Mouse (Mus musculus): Measurements from ENCODE around the gene Gpr27. TPM values are rescaled to one million over a fixed set of nuclear protein-coding genes. Genes with fewer than 3 reads are reported as not detected.

The Gpr27 gene
- total RNA-seq, 4 experiments from 2014 or later, result 8.6 to 11.3 (median 10.7) TPM

GRCm38 (mm10) chr6:99677325-99677724 is 15.2 kb upstream of the Gpr27 start:
- no peak for DNase-seq (ENCODE audit: low spot score)

- no peak for DNase-seq (ENCODE audit: low spot score)
These were observed 14.4 kb upstream of the Gpr27 start for GRCm38 (mm10) chr6:99678108-99678507.

GRCm38 (mm10) chr6:99683974-99684373 is 8.5 kb upstream of the Gpr27 start:
- no peak for DNase-seq (ENCODE audit: low spot score)

DNA sequence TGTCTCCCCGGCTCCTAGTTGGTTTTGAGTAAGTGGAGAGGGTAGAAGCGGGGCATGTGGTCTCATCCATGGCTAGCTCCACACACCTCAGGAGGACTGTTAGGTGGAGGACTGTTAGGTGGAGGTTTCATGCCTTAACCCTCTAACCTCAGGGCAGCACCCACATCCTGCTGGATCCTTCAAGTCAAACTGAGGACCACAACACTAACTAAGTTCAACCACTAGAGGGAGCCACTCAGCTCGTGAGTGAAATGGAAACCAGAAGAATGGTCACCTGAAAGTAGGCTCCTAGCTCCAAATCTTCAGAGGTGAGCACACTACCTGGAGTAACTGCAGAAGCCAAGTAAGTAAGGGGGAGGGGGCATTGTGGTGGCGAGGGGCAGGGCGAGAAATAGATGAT is 7.6 kb upstream of the Gpr27 start:
- no peak for DNase-seq (ENCODE audit: low spot score)

- DNase-seq (ENCODE audit: low spot score), result no peak
These were observed 4.0 kb upstream of the Gpr27 start for GRCm38 (mm10) chr6:99688513-99688912.

- no peak for DNase-seq (ENCODE audit: low spot score)
These were observed 743 bp upstream of the Gpr27 start for GRCm38 (mm10) chr6:99691666-99692205.

DNA sequence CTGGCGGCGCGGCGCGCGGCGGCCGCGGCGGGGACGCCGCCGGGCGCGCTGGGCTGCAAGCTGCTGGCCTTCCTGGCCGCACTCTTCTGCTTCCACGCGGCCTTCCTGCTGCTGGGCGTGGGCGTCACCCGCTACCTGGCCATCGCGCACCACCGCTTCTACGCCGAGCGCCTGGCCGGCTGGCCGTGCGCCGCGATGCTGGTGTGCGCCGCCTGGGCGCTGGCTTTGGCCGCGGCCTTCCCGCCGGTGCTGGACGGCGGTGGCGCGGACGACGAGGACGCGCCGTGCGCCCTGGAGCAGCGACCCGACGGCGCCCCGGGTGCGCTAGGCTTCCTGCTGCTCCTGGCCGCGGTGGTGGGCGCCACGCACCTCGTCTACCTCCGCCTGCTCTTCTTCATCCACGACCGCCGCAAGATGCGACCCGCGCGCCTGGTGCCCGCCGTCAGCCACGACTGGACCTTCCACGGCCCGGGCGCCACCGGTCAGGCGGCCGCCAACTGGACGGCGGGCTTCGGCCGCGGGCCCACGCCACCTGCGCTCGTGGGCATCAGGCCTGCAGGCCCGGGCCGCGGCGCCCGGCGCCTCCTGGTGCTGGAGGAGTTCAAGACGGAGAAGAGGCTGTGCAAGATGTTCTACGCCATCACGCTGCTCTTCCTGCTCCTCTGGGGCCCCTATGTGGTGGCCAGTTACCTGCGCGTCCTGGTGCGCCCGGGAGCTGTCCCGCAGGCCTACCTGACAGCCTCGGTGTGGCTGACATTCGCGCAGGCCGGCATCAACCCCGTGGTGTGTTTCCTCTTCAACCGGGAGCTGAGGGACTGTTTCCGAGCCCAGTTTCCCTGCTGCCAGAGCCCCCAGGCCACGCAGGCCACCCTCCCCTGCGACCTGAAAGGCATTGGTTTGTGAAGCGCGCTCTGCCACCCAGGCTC is 700 bp downstream of the Gpr27 start:
- DNase-seq (ENCODE audit: low spot score), result no peak

- no peak for DNase-seq (ENCODE audit: low spot score)
These were observed 8.0 kb downstream of the Gpr27 start for GRCm38 (mm10) chr6:99700484-99700883.

- no peak for DNase-seq (ENCODE audit: low spot score)
These were observed 19.2 kb downstream of the Gpr27 start for GRCm38 (mm10) chr6:99711576-99712101.

DNA sequence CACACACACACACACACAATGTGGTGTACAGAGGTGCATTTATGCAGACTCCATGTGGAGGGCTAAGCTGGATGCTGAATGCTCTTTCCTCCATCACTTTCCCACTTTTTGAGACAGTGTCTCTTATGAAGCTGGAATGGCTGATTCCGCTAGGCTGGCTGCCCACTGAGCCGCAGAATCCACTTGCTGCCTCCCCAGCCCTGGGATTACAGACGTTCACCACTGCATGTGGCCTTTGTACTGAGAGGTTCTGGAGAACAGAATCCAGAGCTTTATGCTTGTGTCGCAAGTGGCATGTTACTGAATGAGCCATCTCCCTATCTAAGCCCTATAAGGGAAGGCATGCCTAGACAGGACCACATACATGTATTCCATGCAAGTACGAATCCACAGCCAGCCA is 20.8 kb downstream of the Gpr27 start:
- DNase-seq (ENCODE audit: low spot score), result no peak

DNA sequence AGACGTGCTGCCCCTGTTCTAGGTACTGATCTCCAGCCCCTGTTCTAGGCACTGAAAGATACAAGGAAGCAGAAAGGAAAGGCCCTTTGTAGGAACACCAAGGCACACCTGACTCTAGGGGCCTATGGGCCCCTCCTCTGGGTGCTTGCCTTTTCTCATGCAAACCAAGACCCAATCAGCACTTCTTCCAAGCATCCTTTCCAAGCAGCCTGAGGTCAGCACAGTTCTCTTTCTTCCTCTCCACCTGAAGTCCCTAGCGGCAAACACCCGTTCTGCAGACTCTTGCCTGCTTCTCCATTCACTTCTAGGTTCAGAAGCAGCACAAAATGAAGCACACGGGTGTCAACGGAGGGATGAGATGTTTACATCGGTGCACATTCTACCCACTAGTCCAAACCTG is 22.7 kb downstream of the Gpr27 start:
- no peak for DNase-seq (ENCODE audit: low spot score)

DNA sequence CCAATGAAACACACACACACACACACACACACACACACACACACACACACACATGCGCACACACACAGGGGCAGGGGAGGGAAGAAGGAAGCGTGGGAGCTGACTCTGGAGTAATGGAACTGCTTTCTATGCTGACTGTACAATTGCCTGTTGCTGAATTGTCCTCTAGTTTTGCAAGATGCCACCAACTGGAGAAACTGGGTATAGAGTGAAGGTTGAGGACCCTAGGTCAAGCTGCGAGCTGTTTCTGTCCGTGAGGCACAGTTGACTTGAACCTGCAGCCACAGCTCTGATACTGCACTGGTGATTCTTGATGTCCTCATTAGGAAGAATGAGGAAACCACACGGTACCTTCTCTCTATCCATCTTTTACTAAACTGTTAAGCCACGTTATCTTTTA is 23.4 kb downstream of the Gpr27 start:
- DNase-seq (ENCODE audit: low spot score), result no peak

GRCm38 (mm10) chr6:99721032-99721431 is 28.6 kb downstream of the Gpr27 start:
- DNase-seq (ENCODE audit: low spot score), result no peak

GRCm38 (mm10) chr6:99722390-99722789 is 29.9 kb downstream of the Gpr27 start:
- DNase-seq (ENCODE audit: low spot score), result no peak

DNA sequence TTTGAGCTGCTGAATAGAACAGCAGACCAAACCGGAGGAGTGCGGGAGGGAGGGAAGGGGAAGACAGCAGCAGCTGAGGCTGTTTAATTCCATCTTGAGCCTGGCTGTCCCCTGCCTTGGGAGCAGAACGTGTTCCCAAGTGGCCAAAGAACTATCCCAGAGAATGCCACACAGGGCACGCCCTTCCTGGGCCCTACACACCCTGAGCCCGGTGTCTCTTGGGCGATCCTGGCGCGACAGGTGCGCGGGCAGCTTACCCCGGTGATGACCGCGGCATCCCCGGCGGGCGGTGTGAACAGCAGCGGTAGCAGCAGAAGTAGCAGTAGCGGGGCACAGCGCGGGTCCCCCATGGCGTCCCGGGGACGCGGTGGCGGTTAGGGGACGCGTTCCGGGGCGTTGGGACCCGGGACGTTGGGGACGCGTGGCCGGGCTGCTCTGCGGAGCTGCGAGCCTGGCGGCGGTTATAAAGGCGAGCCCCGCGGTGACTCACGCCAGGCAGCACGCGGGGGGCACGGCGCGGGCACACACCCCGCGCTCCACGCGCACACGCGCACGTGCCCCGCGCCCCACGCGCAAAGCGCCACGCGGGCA is 33.6 kb downstream of the Gpr27 start, which contains the start of gene Prok2:
Gene Prok2, minus strand, starts transcription at position 422 of the 591 bp plus-strand sequence.
- DNase-seq (ENCODE audit: low spot score), result no peak

DNA sequence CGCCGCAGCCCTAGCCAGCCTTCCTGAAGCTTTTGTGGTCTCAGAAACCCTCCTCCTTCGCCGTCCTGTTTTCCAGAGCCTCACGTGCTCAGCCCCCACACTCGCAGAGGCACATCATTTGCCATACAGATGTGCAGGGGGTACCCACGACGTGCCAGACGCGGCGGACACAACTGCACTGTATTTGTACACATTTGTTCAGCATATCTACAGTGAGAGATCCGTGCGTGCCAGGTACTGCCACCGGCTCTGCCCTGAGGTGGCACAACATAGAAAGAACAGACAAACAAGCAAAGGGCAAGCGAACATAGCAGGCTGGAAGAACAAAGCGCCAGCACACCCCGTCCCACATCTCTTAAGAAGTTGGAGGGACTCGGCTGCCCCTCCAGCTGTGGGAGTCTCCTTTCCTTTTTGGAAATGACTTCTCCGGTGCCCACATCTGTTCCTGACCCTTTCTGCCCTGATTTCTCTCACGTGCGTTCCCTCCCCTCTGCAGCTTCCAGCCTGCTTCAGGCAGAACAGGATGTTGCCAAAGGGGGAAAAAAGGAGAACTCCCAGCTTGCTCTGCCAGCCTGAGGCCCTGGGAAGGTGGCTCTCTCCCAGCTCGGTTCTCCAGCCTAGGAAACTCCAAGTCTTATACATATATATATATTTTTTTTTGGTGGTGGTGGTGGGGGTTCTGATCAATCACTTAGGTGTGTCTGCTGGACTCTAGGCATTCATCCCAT is 34.3 kb downstream of the Gpr27 start:
- no peak for DNase-seq (ENCODE audit: low spot score)

DNA sequence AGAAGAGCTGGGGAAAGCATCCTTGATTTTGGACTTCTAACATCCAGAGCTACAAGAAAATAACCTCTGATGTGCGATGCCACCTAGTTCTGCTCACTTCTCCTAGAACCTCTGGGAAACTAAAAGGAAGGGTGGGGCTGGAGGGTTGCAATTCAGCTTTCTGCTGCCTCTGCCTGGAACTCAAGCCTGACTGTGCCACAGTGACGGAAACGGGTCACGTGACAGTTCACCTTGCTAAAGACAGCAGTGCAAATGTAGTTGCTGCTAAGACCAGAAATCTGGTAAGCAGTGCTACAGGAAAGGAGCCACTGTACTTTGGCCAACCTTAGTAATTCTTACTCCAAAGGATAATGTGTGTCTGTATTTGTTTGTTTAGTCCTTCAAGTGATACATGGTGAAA is 37.4 kb downstream of the Gpr27 start:
- DNase-seq (ENCODE audit: low spot score), result no peak

GRCm38 (mm10) chr6:99731926-99732325 is 39.4 kb downstream of the Gpr27 start:
- DNase-seq (ENCODE audit: low spot score), result no peak

- DNase-seq (ENCODE audit: low spot score), result no peak
These were observed 40.2 kb downstream of the Gpr27 start for GRCm38 (mm10) chr6:99732673-99733072.

DNA sequence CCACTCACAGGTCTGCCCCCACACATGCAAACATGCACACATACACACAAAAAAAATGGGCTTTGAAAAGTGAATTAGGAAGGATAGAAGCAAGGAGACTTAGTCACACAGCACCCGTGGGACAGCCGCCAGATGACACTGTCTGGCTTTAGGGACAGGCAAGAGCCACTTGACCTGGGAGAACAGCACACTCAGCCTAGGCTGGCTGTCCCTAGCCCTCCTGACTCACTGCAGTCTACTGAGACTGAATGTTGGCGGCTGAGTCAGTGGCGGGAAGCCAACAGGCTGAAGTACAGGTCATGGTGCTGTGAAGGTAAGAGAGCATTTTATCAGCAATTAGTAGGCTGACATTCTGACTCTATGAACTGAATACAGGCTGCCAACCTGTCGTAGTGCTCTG is 42.2 kb downstream of the Gpr27 start:
- DNase-seq (ENCODE audit: low spot score), result peak; percentile 26

DNA sequence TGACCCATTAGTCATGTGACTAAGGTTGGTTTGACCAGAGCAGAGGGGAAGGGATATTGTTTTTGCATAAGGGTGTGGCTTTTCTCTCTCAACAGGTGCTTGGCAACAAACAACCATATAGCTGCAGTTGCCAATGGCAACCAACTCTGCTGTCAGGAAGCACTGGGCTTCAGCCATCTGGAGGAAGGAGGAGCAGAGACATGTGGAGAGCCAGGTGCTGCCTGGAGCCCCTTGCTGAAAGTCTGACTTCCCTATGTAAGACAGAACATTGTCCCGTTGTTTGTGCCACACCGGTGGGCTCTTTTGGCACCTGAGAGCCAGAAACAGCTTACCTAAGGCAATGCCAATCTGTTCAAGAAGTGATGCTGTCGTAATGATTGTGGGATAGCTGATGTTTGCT is 50.4 kb downstream of the Gpr27 start:
- DNase-seq (ENCODE audit: low spot score), result no peak
